ENCODE assay signal across 14 mouse cellular contexts in genomic region chr5:135285211-135285610, GRCm38 (mm10).
"Had no signal": no experiment of that assay in that cellular context is flagged by ENCODE, and none has a peak within 500 bp of the region (broad histone marks: within the 10 kb centered on the region; RNA-seq: fewer than 3 reads in every experiment).

No protein-coding gene starts in this region.

- H3K4me1 ChIP-seq: liver, embryonic 12.5 days had no signal

- ATAC-seq: liver, embryonic 12.5 days; midbrain, embryonic 16.5 days had no signal

- DNase-seq: kidney, postnatal 14 days; left cerebral cortex, postnatal 4 days; lung, embryonic 14.5 days; lung, postnatal 10 days; retina, postnatal 1 day; right cerebral cortex, postnatal 4 days; spleen, adult 18-20 months; thymus, adult 18-20 months; thymus, postnatal 14 days had no signal

- H3K4me3 ChIP-seq: limb, embryonic 15.5 days; liver, embryonic 12.5 days; neural tube, embryonic 13.5 days had no signal

- H3K9me3 ChIP-seq: limb, embryonic 15.5 days; liver, embryonic 12.5 days; neural tube, embryonic 13.5 days had no signal

- H3K36me3 ChIP-seq: limb, embryonic 15.5 days; liver, embryonic 12.5 days; neural tube, embryonic 13.5 days had no signal

- H3K9ac ChIP-seq: limb, embryonic 15.5 days; liver, embryonic 12.5 days; lung, embryonic 14.5 days; neural tube, embryonic 13.5 days had no signal

- H3K4me2 ChIP-seq: limb, embryonic 15.5 days; liver, embryonic 12.5 days; lung, embryonic 14.5 days; midbrain, embryonic 11.5 days; neural tube, embryonic 13.5 days had no signal

- H3K27ac ChIP-seq: limb, embryonic 15.5 days; liver, embryonic 12.5 days; neural tube, embryonic 13.5 days had no signal

- H3K27me3 ChIP-seq: limb, embryonic 15.5 days; neural tube, embryonic 13.5 days had no signal
